Mouse (Mus musculus) forebrain, embryonic 12.5 days (tissue): ENCODE measurements at regions not wholly inside any gene's neighbourhood (a gene's known extent, or its start where the extent isn't known, plus 50 kb on each side); places are given as distances from the start of the nearest gene placed in this dataset.

Source experiments
- ATAC-seq: fragments of 200-750 bp; cut with Nextera tagmentation; 2 replicates; pipeline ENCODE4 v1.8.0; 2017; ENCODE audit warnings: moderate TSS enrichment; ENCODE audit not compliant: low FRiP score
- H3K27ac ChIP-seq: fragments of 300-500 bp; sonication (generic); 2 replicates; pipeline ENCODE4 v1.5.1; 2016; ENCODE audit warnings: mild to moderate bottlenecking
- H3K27me3 ChIP-seq: fragments of 300-500 bp; sonication (generic); 2 replicates; pipeline ENCODE4 v1.6.1; 2016; ENCODE audit warnings: mild to moderate bottlenecking
- H3K36me3 ChIP-seq: fragments of 300-500 bp; sonication (generic); replicated peaks from 2 replicates; pipeline ENCODE4 v1.6.1; 2016; ENCODE audit warnings: mild to moderate bottlenecking
- H3K4me1 ChIP-seq: fragments of 300-500 bp; sonication (generic); 2 replicates; pipeline ENCODE4 v1.6.1; 2016
- H3K4me2 ChIP-seq: fragments of 300-500 bp; sonication (generic); 2 replicates; pipeline ENCODE4 v1.6.1; 2016; ENCODE audit warnings: mild to moderate bottlenecking, moderate library complexity
- H3K4me3 ChIP-seq: fragments of 300-500 bp; sonication (generic); replicated peaks from 2 replicates; pipeline ENCODE4 v1.5.1; 2016; ENCODE audit warnings: mild to moderate bottlenecking
- H3K9ac ChIP-seq: fragments of 300-500 bp; sonication (generic); 2 replicates; pipeline ENCODE4 v1.6.1; 2016; ENCODE audit warnings: mild to moderate bottlenecking
- H3K9me3 ChIP-seq: fragments of 300-500 bp; sonication (generic); 2 replicates; pipeline ENCODE4 v1.6.1; 2016
- WGBS: fragments of 180-500 bp; shearing (Covaris S2); methylation state at CpG from one replicate; pipeline ENCODE4 v1.1.7; 2016; 5-methylcytosine and 5-hydroxymethylcytosine counted together

DNA sequence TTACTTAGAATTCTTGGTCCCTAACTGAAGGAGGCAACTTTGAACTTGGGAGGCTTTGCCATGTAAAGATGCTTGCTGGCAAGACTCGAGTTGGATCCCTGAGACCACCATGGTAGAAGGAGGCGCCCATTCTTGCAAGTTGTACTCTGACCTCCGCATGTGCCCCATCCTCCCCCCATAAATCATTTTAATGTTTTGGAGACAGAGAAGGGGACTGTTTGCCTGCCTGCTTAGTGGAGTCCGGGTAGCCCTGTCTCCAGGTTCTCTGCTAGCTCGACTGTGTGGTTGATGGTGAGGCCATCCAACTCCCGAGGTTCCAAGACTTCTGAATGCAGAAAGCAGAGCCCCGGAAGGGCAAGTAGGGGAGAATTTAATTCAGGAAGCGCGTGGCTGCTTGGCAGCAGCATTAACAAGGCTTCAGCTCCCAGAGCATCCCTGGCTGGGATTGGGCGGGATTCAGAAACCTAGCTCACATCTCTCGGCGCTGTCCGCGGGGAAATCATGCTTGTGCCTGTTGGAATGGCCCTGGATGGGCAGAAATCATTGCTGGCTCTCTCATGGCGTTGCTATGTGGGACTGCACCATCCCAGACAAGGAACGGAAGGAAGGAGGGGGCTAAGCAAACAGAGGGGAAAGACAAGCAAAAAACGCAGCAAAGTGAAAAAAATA is 202.8 kb upstream of the Zfp64 start:
- H3K4me3 ChIP-seq = no peak overlapping the region
- no peak overlapping the region for H3K9ac ChIP-seq
- H3K4me1 ChIP-seq = peaks cover 13% of the 10 kb centered on the region
- H3K27ac ChIP-seq = no peak overlapping the region
- ATAC-seq = no peak
- H3K9me3 ChIP-seq = no peaks in the 10 kb centered on the region
- 71% methylated on average over 17 of the region's 17 CpGs for WGBS
- H3K4me2 ChIP-seq = no peak overlapping the region
- no peaks in the 10 kb centered on the region for H3K36me3 ChIP-seq
- no peaks in the 10 kb centered on the region for H3K27me3 ChIP-seq

DNA sequence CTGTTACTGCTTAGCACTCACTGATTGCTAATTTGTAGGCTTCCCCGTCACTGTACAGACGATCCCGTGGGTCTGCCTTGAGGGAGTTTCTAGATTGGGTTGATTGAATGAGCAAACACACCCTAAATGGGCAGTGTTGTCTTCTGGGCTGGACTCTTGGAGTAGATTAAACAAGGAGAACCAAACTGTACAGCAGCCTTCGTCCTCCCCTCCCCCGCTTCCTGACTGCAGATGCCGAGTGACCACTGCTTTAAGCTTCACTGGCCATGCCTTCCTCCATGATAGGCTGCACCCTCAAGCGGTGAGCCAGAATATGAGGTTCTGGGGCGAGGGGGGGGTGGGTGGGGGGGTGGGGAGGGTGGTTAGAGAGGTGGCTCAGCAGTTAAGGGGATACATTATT is 201.5 kb upstream of the Zfp64 start:
- Histone ChIP-seq H3K9ac (no peak overlapping the region), H3K36me3 (no peaks in the 10 kb centered on the region), H3K27ac (no peak overlapping the region), H3K9me3 (no peaks in the 10 kb centered on the region), H3K4me2 (no peak overlapping the region), H3K4me3 (no peak overlapping the region), H3K4me1 (peaks cover 13% of the 10 kb centered on the region), H3K27me3 (no peaks in the 10 kb centered on the region)
- no peak for ATAC-seq
- WGBS = 80% methylated on average over 8 of the region's 8 CpGs

DNA sequence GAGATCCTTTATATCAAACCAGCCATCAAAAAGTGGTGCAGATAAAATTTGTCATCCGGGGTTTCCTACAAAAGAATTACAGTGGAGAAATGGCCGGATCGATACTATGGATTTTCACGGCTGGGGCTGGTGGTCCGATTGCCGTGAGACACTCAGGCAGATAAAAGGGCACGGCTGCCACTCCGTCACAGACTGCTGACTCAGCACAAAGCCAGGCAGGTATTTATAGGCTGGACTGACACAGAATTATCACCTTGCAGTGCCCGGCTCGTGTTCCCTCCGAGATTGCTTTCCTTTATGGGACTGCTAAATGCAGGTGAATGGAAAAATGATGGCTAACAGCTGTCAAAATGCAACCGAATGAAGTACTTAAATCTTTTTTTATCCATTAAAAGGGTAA is 199.5 kb upstream of the Zfp64 start:
- 87% methylated on average over 12 of the region's 12 CpGs for WGBS
- Histone ChIP-seq H3K9me3 (no peaks in the 10 kb centered on the region), H3K27me3 (no peaks in the 10 kb centered on the region), H3K4me3 (no peak overlapping the region), H3K27ac (no peak overlapping the region), H3K36me3 (no peaks in the 10 kb centered on the region), H3K9ac (no peak overlapping the region), H3K4me2 (no peak overlapping the region), H3K4me1 (peaks cover 13% of the 10 kb centered on the region)
- ATAC-seq = no peak

DNA sequence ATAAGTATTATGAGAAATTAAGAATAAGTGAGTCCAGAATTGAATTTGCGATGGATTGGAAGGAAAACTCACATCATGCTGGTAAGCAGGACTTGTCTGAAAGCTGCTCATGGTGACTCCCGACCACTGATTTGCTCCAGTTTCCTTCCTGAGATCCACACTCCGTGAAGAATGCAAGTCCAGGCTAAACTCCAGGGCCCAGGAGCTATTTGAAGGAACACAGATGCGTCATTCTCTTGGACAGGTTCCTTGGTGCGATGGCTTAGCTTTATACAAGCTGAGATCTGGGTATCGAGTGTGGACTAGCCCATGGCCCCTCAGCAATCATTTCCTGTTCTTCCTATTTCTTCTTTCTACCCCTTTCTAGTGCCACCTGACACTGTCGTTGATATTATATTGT is 192.3 kb upstream of the Zfp64 start:
- Histone ChIP-seq H3K4me2 (no peak overlapping the region), H3K27ac (no peak overlapping the region), H3K27me3 (no peaks in the 10 kb centered on the region), H3K9me3 (no peaks in the 10 kb centered on the region), H3K4me1 (no peaks in the 10 kb centered on the region), H3K36me3 (no peaks in the 10 kb centered on the region), H3K9ac (no peak overlapping the region), H3K4me3 (no peak overlapping the region)
- WGBS = 88% methylated on average over 7 of the region's 7 CpGs
- ATAC-seq = no peak

DNA sequence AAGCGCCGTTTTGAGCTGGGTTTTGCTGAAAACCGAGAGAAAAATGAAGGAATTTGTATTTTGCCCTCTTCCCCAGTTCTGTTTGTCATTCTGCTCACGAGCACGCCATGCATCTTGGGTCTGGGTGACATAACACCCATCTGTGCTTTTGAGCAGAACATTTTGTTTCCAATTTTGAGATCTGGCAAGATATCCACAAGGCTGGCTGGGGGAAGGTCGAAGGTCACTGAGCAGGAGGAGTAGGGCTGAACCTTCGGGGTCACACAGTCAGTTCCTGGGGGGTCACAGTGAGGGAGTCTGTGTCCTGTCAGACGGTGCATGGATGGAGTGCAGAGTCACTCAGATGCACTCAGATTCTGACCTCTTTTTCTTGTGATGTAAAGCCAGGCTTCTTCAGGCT is 186.8 kb upstream of the Zfp64 start:
- no peaks in the 10 kb centered on the region for H3K9me3 ChIP-seq
- H3K9ac ChIP-seq = no peak overlapping the region
- no peaks in the 10 kb centered on the region for H3K27me3 ChIP-seq
- WGBS = 87% methylated on average over 8 of the region's 8 CpGs
- no peak overlapping the region for H3K4me2 ChIP-seq
- ATAC-seq = no peak
- H3K36me3 ChIP-seq = no peaks in the 10 kb centered on the region
- no peaks in the 10 kb centered on the region for H3K4me1 ChIP-seq
- H3K27ac ChIP-seq = no peak overlapping the region
- no peak overlapping the region for H3K4me3 ChIP-seq

DNA sequence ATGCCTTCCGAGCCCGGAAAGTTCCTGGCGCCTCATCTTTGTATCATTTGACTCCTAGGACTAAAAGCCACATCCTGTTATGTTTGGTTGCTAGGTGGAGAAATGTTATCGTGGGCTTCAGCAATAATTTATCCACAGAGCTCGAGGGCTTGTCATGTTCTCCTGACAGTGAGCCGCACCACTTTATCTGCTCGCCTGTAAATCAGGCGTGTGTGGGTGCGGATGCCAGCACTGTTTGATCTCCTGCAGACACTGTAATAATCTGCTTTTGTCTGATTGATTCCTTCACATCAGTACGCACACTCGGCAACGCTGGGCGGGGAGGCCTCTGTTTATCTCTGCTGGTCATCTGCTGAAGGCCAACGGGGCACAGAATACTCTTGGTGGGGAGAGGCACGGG is 178.5 kb upstream of the Zfp64 start:
- peaks cover 10% of the 10 kb centered on the region for H3K4me1 ChIP-seq
- no peaks in the 10 kb centered on the region for H3K27me3 ChIP-seq
- no peak overlapping the region for H3K4me3 ChIP-seq
- H3K4me2 ChIP-seq = no peak overlapping the region
- no peaks in the 10 kb centered on the region for H3K9me3 ChIP-seq
- WGBS = 76% methylated on average over 15 of the region's 15 CpGs
- H3K36me3 ChIP-seq = no peaks in the 10 kb centered on the region
- ATAC-seq = no peak
- H3K9ac ChIP-seq = no peak overlapping the region
- no peak overlapping the region for H3K27ac ChIP-seq

DNA sequence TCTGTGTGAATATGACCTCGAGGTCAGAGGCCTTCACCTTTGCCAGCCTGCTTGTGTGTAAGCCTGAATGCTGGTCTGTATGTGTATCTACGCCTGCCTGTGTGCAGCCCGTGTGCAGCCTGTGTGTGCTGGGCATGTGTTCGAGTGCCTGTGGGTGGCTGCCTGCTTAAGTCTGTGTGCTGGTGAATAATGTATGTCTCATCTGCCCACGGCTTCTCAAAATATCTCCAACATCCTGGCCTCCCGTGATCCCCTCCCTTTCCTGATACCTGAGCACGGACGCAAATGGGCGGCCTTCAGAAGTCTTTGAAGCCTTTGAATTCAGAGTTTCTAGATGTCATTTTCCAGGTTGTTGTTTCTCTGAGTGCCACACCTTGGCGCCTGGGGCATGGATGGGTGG is 170.1 kb upstream of the Zfp64 start:
- no peak for ATAC-seq
- Histone ChIP-seq H3K4me1 (no peaks in the 10 kb centered on the region), H3K27me3 (no peaks in the 10 kb centered on the region), H3K36me3 (no peaks in the 10 kb centered on the region), H3K4me2 (no peak overlapping the region), H3K27ac (no peak overlapping the region), H3K9ac (no peak overlapping the region), H3K9me3 (peaks cover 11% of the 10 kb centered on the region), H3K4me3 (no peak overlapping the region)
- 92% methylated on average over 10 of the region's 10 CpGs for WGBS

DNA sequence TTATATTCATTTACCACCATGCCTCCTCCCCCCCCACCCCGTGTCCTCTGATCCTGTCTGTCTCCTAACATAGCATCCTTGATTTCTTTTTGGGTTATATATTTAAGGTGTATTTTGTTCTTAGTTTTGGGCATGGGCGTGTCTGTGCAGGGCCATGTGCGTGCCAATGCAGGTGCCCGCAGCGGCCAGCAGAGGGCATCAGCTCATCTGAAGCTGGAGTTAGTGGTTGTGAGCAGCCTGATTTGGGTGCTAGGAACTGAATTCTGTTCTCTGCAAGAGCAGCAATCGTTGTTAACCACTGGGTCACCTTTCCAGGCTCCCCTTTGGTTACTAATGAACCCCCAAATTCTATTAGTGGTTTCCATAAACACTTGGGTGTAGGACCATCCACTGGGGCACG is 167.5 kb upstream of the Zfp64 start:
- no peak overlapping the region for H3K4me2 ChIP-seq
- H3K9ac ChIP-seq = no peak overlapping the region
- H3K27ac ChIP-seq = no peak overlapping the region
- H3K4me3 ChIP-seq = no peak overlapping the region
- H3K9me3 ChIP-seq = peaks cover 11% of the 10 kb centered on the region
- no peaks in the 10 kb centered on the region for H3K27me3 ChIP-seq
- WGBS = 88% methylated on average over 7 of the region's 7 CpGs
- no peaks in the 10 kb centered on the region for H3K4me1 ChIP-seq
- ATAC-seq = no peak
- no peaks in the 10 kb centered on the region for H3K36me3 ChIP-seq

DNA sequence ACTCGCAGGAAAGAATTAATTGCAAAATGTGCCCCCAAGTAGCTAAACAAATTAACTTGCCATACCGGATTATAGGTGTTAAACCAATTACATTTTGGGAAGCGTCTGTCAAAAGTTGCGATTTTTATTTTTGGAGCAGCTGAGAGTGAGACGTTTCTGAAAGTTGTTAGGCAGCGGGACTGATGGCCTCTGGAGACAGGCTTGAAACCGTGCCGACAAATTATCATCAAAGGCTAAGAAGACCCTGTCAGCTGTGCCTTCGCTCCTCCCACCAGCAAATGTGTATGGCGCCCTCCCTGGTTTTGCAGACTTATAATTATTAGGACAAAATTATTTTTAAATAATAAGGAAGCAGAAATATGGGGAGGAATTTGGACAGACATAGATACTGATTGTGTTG is 161.5 kb upstream of the Zfp64 start:
- ATAC-seq = no peak
- H3K4me2 ChIP-seq = no peak overlapping the region
- no peak overlapping the region for H3K4me3 ChIP-seq
- no peaks in the 10 kb centered on the region for H3K9me3 ChIP-seq
- no peaks in the 10 kb centered on the region for H3K4me1 ChIP-seq
- H3K36me3 ChIP-seq = no peaks in the 10 kb centered on the region
- no peak overlapping the region for H3K9ac ChIP-seq
- no peak overlapping the region for H3K27ac ChIP-seq
- WGBS = 75% methylated on average over 10 of the region's 10 CpGs
- no peaks in the 10 kb centered on the region for H3K27me3 ChIP-seq

DNA sequence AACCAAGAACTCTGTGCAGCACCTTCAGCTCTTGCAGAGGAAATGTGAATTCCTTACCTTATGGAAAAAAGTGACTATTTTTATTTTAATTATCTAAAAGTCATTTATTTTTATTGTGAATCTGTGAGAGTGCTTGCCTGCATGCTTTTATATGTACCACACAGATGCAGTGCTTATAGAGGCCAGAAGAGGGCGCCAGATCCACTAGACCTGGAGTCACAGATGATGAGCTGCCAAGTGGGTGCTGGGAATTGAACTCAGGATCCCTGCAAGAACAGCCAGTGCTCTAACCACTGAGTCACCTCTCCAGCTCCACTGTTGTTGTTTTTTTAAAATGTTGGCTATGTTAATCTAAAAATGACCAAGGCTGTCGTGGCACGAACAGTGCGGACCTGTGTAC is 153.7 kb upstream of the Zfp64 start:
- no peak for ATAC-seq
- 85% methylated on average over 4 of the region's 4 CpGs for WGBS

DNA sequence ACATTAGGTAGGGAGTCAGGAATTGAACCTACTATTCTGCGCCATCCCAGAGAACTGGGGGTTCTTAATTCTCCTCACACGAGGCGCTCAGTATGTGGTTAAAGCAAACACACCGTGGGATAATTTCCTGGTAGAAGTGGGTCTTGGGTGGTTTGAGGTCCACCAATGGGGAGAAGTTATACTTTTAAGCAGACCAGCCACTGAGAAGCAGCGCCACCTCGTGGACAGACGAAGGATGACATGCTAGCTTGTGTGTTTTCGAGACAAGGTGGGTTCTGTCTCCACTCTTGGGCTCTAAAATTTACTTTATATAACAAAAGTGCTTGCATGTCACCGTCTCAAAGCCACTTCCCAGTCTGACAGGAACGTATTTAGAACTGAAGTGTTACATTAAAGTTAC is 152.7 kb upstream of the Zfp64 start:
- ATAC-seq = no peak
- Histone ChIP-seq H3K36me3 (no peaks in the 10 kb centered on the region), H3K27me3 (no peaks in the 10 kb centered on the region), H3K27ac (no peak overlapping the region), H3K4me2 (no peak overlapping the region), H3K4me1 (no peaks in the 10 kb centered on the region), H3K9ac (no peak overlapping the region), H3K4me3 (no peak overlapping the region), H3K9me3 (0 out of 2 replicates have a peak, but pooled peaks cover 5% of the 10 kb centered on the region)
- 49% methylated on average over 10 of the region's 10 CpGs for WGBS

More for the DNA sequence above, 153.7 kb upstream of the Zfp64 start:
- Histone ChIP-seq H3K27me3 (no peaks in the 10 kb centered on the region), H3K27ac (no peak overlapping the region), H3K36me3 (no peaks in the 10 kb centered on the region), H3K4me3 (no peak overlapping the region), H3K4me2 (no peak overlapping the region), H3K4me1 (no peaks in the 10 kb centered on the region), H3K9ac (no peak overlapping the region), H3K9me3 (0 out of 2 replicates have a peak, but pooled peaks cover 5% of the 10 kb centered on the region)

DNA sequence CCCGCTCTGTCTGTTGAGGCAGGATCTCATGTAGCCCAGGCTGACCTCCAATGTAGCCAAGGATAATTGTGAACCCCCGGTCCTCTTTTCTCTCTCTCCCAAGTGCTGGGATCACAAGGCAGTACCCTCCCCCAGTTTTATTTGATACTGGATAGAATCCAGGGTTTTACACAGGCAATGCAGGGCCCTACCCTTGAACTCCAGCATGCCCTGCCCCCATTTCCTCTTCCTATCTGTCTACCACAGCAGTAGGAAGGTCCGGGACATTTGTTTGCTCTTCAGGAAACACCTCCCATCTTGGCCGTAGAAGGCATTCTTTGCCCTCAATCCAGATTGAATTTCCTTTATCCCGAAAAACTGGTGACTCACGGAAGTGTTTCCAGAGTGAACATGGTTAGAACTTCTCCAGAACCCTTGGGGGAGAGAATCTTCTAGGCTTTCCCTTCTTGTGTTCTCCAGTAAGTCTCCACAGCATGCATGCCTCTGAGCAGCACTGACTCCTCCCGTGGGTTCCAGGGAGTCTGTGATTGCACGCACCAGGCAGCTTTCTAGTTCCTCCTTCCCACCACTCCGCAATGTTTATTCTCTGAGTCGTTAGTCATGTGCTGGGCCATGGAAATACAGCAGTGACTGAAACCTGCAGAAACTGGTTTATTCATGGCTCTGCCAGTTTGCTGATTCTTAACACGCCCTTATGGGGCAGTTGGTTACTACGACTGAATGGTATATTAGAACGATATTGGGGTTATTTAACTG is 146.3 kb upstream of the Zfp64 start:
- Histone ChIP-seq H3K27ac (no peak overlapping the region), H3K4me3 (no peak overlapping the region), H3K27me3 (peaks cover 5% of the 10 kb centered on the region; the same call in 1 of the 2 replicates), H3K9me3 (peaks cover 6% of the 10 kb centered on the region; the same call in 1 of the 2 replicates), H3K4me1 (peaks cover 4% of the 10 kb centered on the region; the same call in 1 of the 2 replicates), H3K4me2 (no peak overlapping the region), H3K36me3 (no peaks in the 10 kb centered on the region), H3K9ac (no peak overlapping the region)
- no peak for ATAC-seq
- WGBS = 92% methylated on average over 13 of the region's 13 CpGs

DNA sequence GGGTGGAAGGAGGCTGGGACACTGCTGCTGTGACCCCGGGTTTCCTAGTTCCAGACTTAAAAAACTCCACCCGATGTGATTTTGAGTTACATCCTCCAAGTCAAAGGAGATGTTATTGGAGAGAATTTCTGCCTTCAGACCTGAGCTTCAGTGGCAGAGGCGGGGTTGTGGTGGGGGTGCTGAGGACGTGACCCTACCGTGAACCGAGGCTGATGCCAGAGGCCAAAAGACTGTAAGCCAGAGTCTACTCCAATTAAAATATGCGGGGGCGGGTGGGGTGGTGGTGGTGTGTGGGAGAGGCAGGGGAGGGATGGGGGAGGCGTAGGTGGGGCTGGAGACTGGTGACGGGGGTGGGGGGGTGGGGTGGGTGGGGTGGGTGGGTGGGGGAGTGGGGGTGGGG is 145.1 kb upstream of the Zfp64 start:
- peaks cover 5% of the 10 kb centered on the region; the same call in 1 of the 2 replicates for H3K27me3 ChIP-seq
- no peak overlapping the region for H3K4me2 ChIP-seq
- H3K4me1 ChIP-seq = peaks cover 4% of the 10 kb centered on the region; the same call in 1 of the 2 replicates
- WGBS = 84% methylated on average over 8 of the region's 10 CpGs
- H3K36me3 ChIP-seq = no peaks in the 10 kb centered on the region
- H3K4me3 ChIP-seq = no peak overlapping the region
- H3K9ac ChIP-seq = no peak overlapping the region
- H3K9me3 ChIP-seq = peaks cover 6% of the 10 kb centered on the region; the same call in 1 of the 2 replicates
- no peak for ATAC-seq
- no peak overlapping the region for H3K27ac ChIP-seq
